Mouse (Mus musculus) midbrain, embryonic 15.5 days (tissue): ENCODE measurements around the gene Igsf9. TPM values are rescaled to one million over a fixed set of nuclear protein-coding genes. Genes with fewer than 3 reads are reported as not detected.

Experiments
- ATAC-seq: fragments of 200-750 bp; cut with Nextera tagmentation; replicated peaks from 2 replicates; pipeline ENCODE4 v1.8.0; 2017; ENCODE audit warnings: moderate TSS enrichment
- H3K27ac ChIP-seq: fragments of 300-500 bp; sonication (generic); 2 replicates; pipeline ENCODE4 v1.5.1; 2015; ENCODE audit warnings: mild to moderate bottlenecking, inconsistent platforms
- H3K27me3 ChIP-seq: fragments of 300-500 bp; sonication (generic); replicated peaks from 2 replicates; pipeline ENCODE4 v1.6.1; 2015; ENCODE audit warnings: inconsistent platforms
- H3K36me3 ChIP-seq: fragments of 300-500 bp; sonication (generic); replicated peaks from 2 replicates; pipeline ENCODE4 v1.6.1; 2015; ENCODE audit warnings: inconsistent platforms
- H3K4me1 ChIP-seq: fragments of 300-500 bp; sonication (generic); 2 replicates; pipeline ENCODE4 v1.6.1; 2015; ENCODE audit warnings: inconsistent platforms
- H3K4me2 ChIP-seq: fragments of 300-500 bp; sonication (generic); 2 replicates; pipeline ENCODE4 v1.6.1; 2015; ENCODE audit warnings: inconsistent platforms, mild to moderate bottlenecking, moderate library complexity
- H3K4me3 ChIP-seq: fragments of 300-500 bp; sonication (generic); 2 replicates; pipeline ENCODE4 v1.5.1; 2015; ENCODE audit warnings: mild to moderate bottlenecking, inconsistent platforms
- H3K9ac ChIP-seq: fragments of 300-500 bp; sonication (generic); 2 replicates; pipeline ENCODE4 v1.6.1; 2015; ENCODE audit warnings: mild to moderate bottlenecking, inconsistent platforms
- H3K9me3 ChIP-seq: fragments of 300-500 bp; sonication (generic); 2 replicates; pipeline ENCODE4 v1.6.1; 2016; ENCODE audit warnings: inconsistent platforms
- WGBS: fragments of 180-500 bp; shearing (Covaris S2); methylation state at CpG from one replicate; pipeline ENCODE4 v1.1.7; 2015; ENCODE audit warnings: mixed read lengths; 5-methylcytosine and 5-hydroxymethylcytosine counted together
- polyA plus RNA-seq: library from polyadenylated mRNA; unstranded; fragments of >200 nt; fragmentation: Nextera tagmentation; extraction: Ambion mirVana; gene quantifications from 2 replicates; pipeline ENCODE4 v1.2.1, GENCODE M21; 2015

Igsf9 gene
- 80.6 and 83.2 TPM in 2 replicates for polyA plus RNA-seq

GRCm38 (mm10) chr1:172481540-172482280 is at the start of gene Igsf9:
Igsf9 (plus strand) TSS chr1:172481788.
- Histone ChIP-seq H3K4me1 (peaks cover 45% of the 10 kb centered on the region), H3K27me3 (0 out of 2 replicates have a peak, but pooled peaks cover 4% of the 10 kb centered on the region), H3K4me3 (peak within 1 kb of the TSS; percentile 67), H3K27ac (peak within 1 kb of the TSS; percentile 72), H3K36me3 (no peaks in the 10 kb centered on the region), H3K9ac (peak within 1 kb of the TSS; percentile 65), H3K9me3 (no peaks in the 10 kb centered on the region), H3K4me2 (peak within 1 kb of the TSS; percentile 76)
- WGBS: under 1% methylated on average over 38 of the region's 38 CpGs
- ATAC-seq: peak; percentile 93

GRCm38 (mm10) chr1:172431836-172432586 is 49.6 kb upstream of the Igsf9 start:
- 57% methylated on average over 4 of the region's 4 CpGs for WGBS
- no peak for ATAC-seq
- no peak overlapping the region for H3K4me3 ChIP-seq
- H3K36me3 ChIP-seq: no peaks in the 10 kb centered on the region
- H3K9ac ChIP-seq: no peak overlapping the region
- no peak overlapping the region for H3K27ac ChIP-seq
- no peaks in the 10 kb centered on the region for H3K27me3 ChIP-seq
- H3K9me3 ChIP-seq: no peaks in the 10 kb centered on the region
- no peaks in the 10 kb centered on the region for H3K4me1 ChIP-seq
- no peak overlapping the region for H3K4me2 ChIP-seq

GRCm38 (mm10) chr1:172432587-172432955 is 49.0 kb upstream of the Igsf9 start:
- WGBS: 85% methylated on average over 3 of the region's 3 CpGs
- Histone ChIP-seq H3K9ac (no peak overlapping the region), H3K4me3 (no peak overlapping the region), H3K27me3 (no peaks in the 10 kb centered on the region), H3K4me1 (no peaks in the 10 kb centered on the region), H3K27ac (no peak overlapping the region), H3K36me3 (no peaks in the 10 kb centered on the region), H3K9me3 (no peaks in the 10 kb centered on the region), H3K4me2 (no peak overlapping the region)
- no peak for ATAC-seq

- Histone ChIP-seq H3K36me3 (no peaks in the 10 kb centered on the region), H3K4me2 (no peak overlapping the region), H3K9me3 (no peaks in the 10 kb centered on the region), H3K4me1 (no peaks in the 10 kb centered on the region), H3K27ac (no peak overlapping the region), H3K27me3 (no peaks in the 10 kb centered on the region), H3K9ac (no peak overlapping the region), H3K4me3 (no peak overlapping the region)
- WGBS: 87% methylated on average over 20 of the region's 20 CpGs
- ATAC-seq: no peak
Observed at GRCm38 (mm10) chr1:172433012-172433850, 48.4 kb upstream of the Igsf9 start.

- H3K4me2 ChIP-seq: no peak overlapping the region
- no peak overlapping the region for H3K4me3 ChIP-seq
- WGBS: 88% methylated on average over 4 of the region's 4 CpGs
- H3K9ac ChIP-seq: no peak overlapping the region
- H3K36me3 ChIP-seq: no peaks in the 10 kb centered on the region
- H3K27me3 ChIP-seq: no peaks in the 10 kb centered on the region
- H3K9me3 ChIP-seq: no peaks in the 10 kb centered on the region
- H3K27ac ChIP-seq: no peak overlapping the region
- no peaks in the 10 kb centered on the region for H3K4me1 ChIP-seq
- ATAC-seq: no peak
Observed at GRCm38 (mm10) chr1:172433851-172434165, 47.8 kb upstream of the Igsf9 start.

- Histone ChIP-seq H3K9ac (no peak overlapping the region), H3K27ac (no peak overlapping the region), H3K4me3 (no peak overlapping the region), H3K27me3 (no peaks in the 10 kb centered on the region), H3K4me2 (no peak overlapping the region), H3K9me3 (no peaks in the 10 kb centered on the region), H3K36me3 (no peaks in the 10 kb centered on the region), H3K4me1 (no peaks in the 10 kb centered on the region)
- ATAC-seq: no peak
- 50% methylated on average over 6 of the region's 6 CpGs for WGBS
Observed at GRCm38 (mm10) chr1:172436785-172437184, 44.8 kb upstream of the Igsf9 start.

- no peaks in the 10 kb centered on the region for H3K9me3 ChIP-seq
- no peaks in the 10 kb centered on the region for H3K27me3 ChIP-seq
- 75% methylated on average over 2 of the region's 2 CpGs for WGBS
- H3K9ac ChIP-seq: no peak overlapping the region
- no peak overlapping the region for H3K27ac ChIP-seq
- H3K4me3 ChIP-seq: no peak overlapping the region
- no peak for ATAC-seq
- H3K36me3 ChIP-seq: no peaks in the 10 kb centered on the region
- no peak overlapping the region for H3K4me2 ChIP-seq
- H3K4me1 ChIP-seq: no peaks in the 10 kb centered on the region
Observed at GRCm38 (mm10) chr1:172438621-172439020, 43.0 kb upstream of the Igsf9 start.

- WGBS: 93% methylated on average over 3 of the region's 3 CpGs
- no peak overlapping the region for H3K4me3 ChIP-seq
Observed at GRCm38 (mm10) chr1:172440521-172440920, 41.1 kb upstream of the Igsf9 start.

GRCm38 (mm10) chr1:172441935-172442445 is 39.6 kb upstream of the Igsf9 start:
- no peak overlapping the region for H3K9ac ChIP-seq
- no peak overlapping the region for H3K4me3 ChIP-seq
- no peaks in the 10 kb centered on the region for H3K9me3 ChIP-seq
- no peaks in the 10 kb centered on the region for H3K36me3 ChIP-seq
- no peaks in the 10 kb centered on the region for H3K27me3 ChIP-seq
- no peak overlapping the region for H3K27ac ChIP-seq
- 91% methylated on average over 9 of the region's 9 CpGs for WGBS
- H3K4me1 ChIP-seq: no peaks in the 10 kb centered on the region
- H3K4me2 ChIP-seq: no peak overlapping the region
- no peak for ATAC-seq

More at GRCm38 (mm10) chr1:172440521-172440920, 41.1 kb upstream of the Igsf9 start:
- no peaks in the 10 kb centered on the region for H3K36me3 ChIP-seq
- no peak overlapping the region for H3K4me2 ChIP-seq
- H3K9me3 ChIP-seq: no peaks in the 10 kb centered on the region
- ATAC-seq: no peak
- no peaks in the 10 kb centered on the region for H3K4me1 ChIP-seq
- H3K27me3 ChIP-seq: no peaks in the 10 kb centered on the region
- no peak overlapping the region for H3K27ac ChIP-seq
- H3K9ac ChIP-seq: no peak overlapping the region

GRCm38 (mm10) chr1:172450226-172450625 is 31.4 kb upstream of the Igsf9 start:
- H3K27ac ChIP-seq: no peak overlapping the region
- H3K36me3 ChIP-seq: no peaks in the 10 kb centered on the region
- H3K4me3 ChIP-seq: no peak overlapping the region
- no peaks in the 10 kb centered on the region for H3K27me3 ChIP-seq
- no peaks in the 10 kb centered on the region for H3K4me1 ChIP-seq
- WGBS: 22% methylated on average over 2 of the region's 2 CpGs
- no peak for ATAC-seq
- H3K4me2 ChIP-seq: no peak overlapping the region
- H3K9ac ChIP-seq: no peak overlapping the region
- H3K9me3 ChIP-seq: no peaks in the 10 kb centered on the region

GRCm38 (mm10) chr1:172450848-172451470 is 30.6 kb upstream of the Igsf9 start:
- Histone ChIP-seq H3K9ac (no peak overlapping the region), H3K9me3 (no peaks in the 10 kb centered on the region), H3K36me3 (no peaks in the 10 kb centered on the region), H3K4me3 (no peak overlapping the region), H3K4me1 (no peaks in the 10 kb centered on the region), H3K4me2 (no peak overlapping the region), H3K27me3 (no peaks in the 10 kb centered on the region), H3K27ac (no peak overlapping the region)
- 32% methylated on average over 17 of the region's 17 CpGs for WGBS
- ATAC-seq: no peak

- no peak overlapping the region for H3K9ac ChIP-seq
- H3K4me2 ChIP-seq: no peak overlapping the region
- no peak overlapping the region for H3K4me3 ChIP-seq
- no peaks in the 10 kb centered on the region for H3K4me1 ChIP-seq
- H3K27ac ChIP-seq: no peak overlapping the region
- H3K36me3 ChIP-seq: no peaks in the 10 kb centered on the region
- no peaks in the 10 kb centered on the region for H3K9me3 ChIP-seq
- H3K27me3 ChIP-seq: no peaks in the 10 kb centered on the region
- WGBS: 76% methylated on average over 2 of the region's 2 CpGs
- ATAC-seq: no peak
Observed at GRCm38 (mm10) chr1:172452911-172453310, 28.7 kb upstream of the Igsf9 start.
